Mouse (Mus musculus): ENCODE results near the gene Hs2st1. TPM values are rescaled to one million over a fixed set of nuclear protein-coding genes. Genes with fewer than 3 reads are reported as not detected.

The Hs2st1 gene
- total and polyA plus RNA-seq, 3 experiments: 13.6 to 16.1 TPM; not detected in 1

DNA sequence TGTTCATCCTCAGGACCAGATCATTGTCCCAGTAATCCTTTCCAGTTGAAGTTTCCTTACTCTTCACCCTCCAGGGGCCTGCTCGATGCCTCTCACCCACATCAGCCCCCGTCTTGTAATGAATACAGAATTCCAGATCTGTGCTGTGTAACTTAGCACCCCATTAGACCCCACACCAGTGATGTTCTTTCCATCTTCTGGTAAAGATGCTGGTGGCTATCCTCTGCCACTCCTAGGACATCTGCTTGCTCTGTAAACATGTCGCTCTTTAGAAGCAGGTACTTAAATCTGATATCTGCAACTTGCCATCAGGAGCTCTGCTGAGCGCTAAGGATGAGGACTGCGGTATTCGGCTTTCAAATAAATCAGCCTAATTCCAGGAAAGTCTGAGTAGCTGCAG, 44.3 kb upstream of the Hs2st1 start:
- Histone ChIP-seq H3K27ac (ENCODE audit: control insufficient read depth, low read depth, low read length) (no peak overlapping the region), H3K79me2 (ENCODE audit: control insufficient read depth, insufficient read depth, low read length, poor library complexity) (no peaks in the 10 kb centered on the region), H3K27me3 (ENCODE audit: control insufficient read depth in 1 of 2, insufficient read depth in 2 of 2, low read length in 2 of 2) (no peaks in the 10 kb centered on the region), H3K9ac (ENCODE audit: control insufficient read depth, low read depth, low read length, poor library complexity, severe bottlenecking) (no peak overlapping the region), H3K4me3 (ENCODE audit: control insufficient read depth in 1 of 2, insufficient read depth in 1 of 2, low read depth in 2 of 2, low read length in 2 of 2) (no peak overlapping the region), H3K36me3 (ENCODE audit: control insufficient read depth in 1 of 2, insufficient read depth in 2 of 2, low read length in 2 of 2) (peaks cover 0 to 10% of the 10 kb centered on the region in 2 experiments; a peak in 2 of 4 replicates), H3K9me3 (replicated peaks; ENCODE audit: insufficient read depth, low read length) (no peaks in the 10 kb centered on the region), H3K4me1 (ENCODE audit: control insufficient read depth in 1 of 2, insufficient read depth in 2 of 2, low read length in 2 of 2) (peaks cover 6 to 9% of the 10 kb centered on the region in 2 experiments)
- no peak for TF ChIP-seq SIN3A (IDR thresholded peaks at IDR 0.05; ENCODE audit: low read length)
- no peak for TF ChIP-seq ZKSCAN1 (IDR thresholded peaks at IDR 0.05; ENCODE audit: low read depth, low read length)
- TF ChIP-seq EP300 (IDR thresholded peaks at IDR 0.05; ENCODE audit: low read depth in 1 of 2, low read length in 2 of 2): no peak
- no peak for TF ChIP-seq RAD21 (IDR thresholded peaks at IDR 0.05; ENCODE audit: low read depth, low read length)
- TF ChIP-seq UBTF (IDR thresholded peaks at IDR 0.05; ENCODE audit: borderline replicate concordance, insufficient read depth, low read depth, low read length): no peak
- TF ChIP-seq MAZ (IDR thresholded peaks at IDR 0.05; ENCODE audit: low read depth, low read length): no peak
- TF ChIP-seq CHD2 (IDR thresholded peaks at IDR 0.05; ENCODE audit: low read length): no peak
- DNase-seq (ENCODE audit: low read depth, low spot score): no peak

DNA sequence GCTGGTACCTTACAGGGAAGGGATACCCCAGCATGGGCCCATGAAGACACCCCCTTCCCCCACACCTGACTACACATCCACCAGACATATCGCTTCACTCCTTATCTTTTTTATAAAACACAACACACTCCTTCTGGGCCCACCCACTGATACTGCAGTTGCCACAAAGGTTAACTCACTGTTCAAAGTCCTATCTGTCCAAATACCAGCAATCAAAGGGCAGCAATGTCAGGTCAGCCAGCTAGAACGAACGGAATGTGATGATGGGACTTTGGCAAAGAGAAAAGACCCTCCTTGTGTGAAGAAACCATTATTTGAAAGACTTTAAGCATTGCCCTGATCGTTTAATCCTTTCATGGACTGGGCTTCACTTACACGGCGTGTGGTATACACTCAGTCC, 42.4 kb upstream of the Hs2st1 start:
- H3K79me2 ChIP-seq (ENCODE audit: control insufficient read depth, insufficient read depth, low read length, poor library complexity): no peaks in the 10 kb centered on the region
- no peak overlapping the region for H3K9ac ChIP-seq (ENCODE audit: control insufficient read depth, low read depth, low read length, poor library complexity, severe bottlenecking)
- no peaks in the 10 kb centered on the region for H3K27me3 ChIP-seq (ENCODE audit: control insufficient read depth in 1 of 2, insufficient read depth in 2 of 2, low read length in 2 of 2)
- peaks cover 6 to 13% of the 10 kb centered on the region in 2 experiments for H3K4me1 ChIP-seq (ENCODE audit: control insufficient read depth in 1 of 2, insufficient read depth in 2 of 2, low read length in 2 of 2)
- H3K9me3 ChIP-seq (replicated peaks; ENCODE audit: insufficient read depth, low read length): no peaks in the 10 kb centered on the region
- no peak overlapping the region for H3K27ac ChIP-seq (ENCODE audit: control insufficient read depth, low read depth, low read length)
- TF ChIP-seq SMC3 (IDR thresholded peaks at IDR 0.05; ENCODE audit: low read depth, low read length) (no peak), EP300 (IDR thresholded peaks at IDR 0.05; ENCODE audit: low read depth in 1 of 2, low read length in 2 of 2) (peak in 1 of 2 experiments; percentile 41; a peak in 1 of 4 replicates)
- peaks cover 0 to 10% of the 10 kb centered on the region in 2 experiments; a peak in 2 of 4 replicates for H3K36me3 ChIP-seq (ENCODE audit: control insufficient read depth in 1 of 2, insufficient read depth in 2 of 2, low read length in 2 of 2)
- no peak overlapping the region for H3K4me3 ChIP-seq (ENCODE audit: control insufficient read depth in 1 of 2, insufficient read depth in 1 of 2, low read depth in 2 of 2, low read length in 2 of 2)
- no peak for DNase-seq (ENCODE audit: low read depth, low spot score)

DNA sequence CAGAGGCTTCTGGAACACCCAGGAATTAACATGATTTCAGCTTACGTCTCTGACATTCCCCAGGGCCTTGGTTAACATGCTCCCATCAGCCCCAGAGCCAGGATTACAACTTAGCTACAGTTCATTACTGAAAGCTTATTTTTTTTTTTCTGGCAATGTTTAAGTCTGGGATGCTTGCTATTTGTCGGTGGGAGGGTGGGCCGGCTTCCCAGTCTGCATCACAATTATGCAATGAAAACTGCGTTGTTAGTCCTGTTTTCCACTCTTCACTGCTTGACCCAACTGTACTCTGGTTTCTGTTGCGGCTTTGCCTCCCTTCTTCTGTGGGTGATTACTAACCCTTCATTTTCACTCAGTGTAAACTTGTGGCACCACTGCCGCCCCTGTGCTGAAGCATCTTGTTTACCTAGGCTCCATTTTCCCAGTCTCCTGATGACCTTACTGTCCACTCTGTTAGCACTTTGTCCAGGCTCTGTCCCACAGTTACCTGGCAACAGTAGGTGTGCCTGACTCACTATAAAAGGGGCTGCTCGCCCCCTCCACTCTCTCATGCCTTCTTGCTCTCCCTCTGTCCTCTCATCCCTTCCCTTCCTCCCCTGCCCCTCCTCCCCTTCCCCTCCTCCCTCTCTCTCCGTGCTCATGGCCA, 41.8 kb upstream of the Hs2st1 start:
- Histone ChIP-seq H3K4me3 (ENCODE audit: control insufficient read depth in 1 of 2, insufficient read depth in 1 of 2, low read depth in 2 of 2, low read length in 2 of 2) (no peak overlapping the region), H3K27me3 (ENCODE audit: control insufficient read depth in 1 of 2, insufficient read depth in 2 of 2, low read length in 2 of 2) (no peaks in the 10 kb centered on the region), H3K36me3 (ENCODE audit: control insufficient read depth in 1 of 2, insufficient read depth in 2 of 2, low read length in 2 of 2) (peaks cover 0 to 10% of the 10 kb centered on the region in 2 experiments; a peak in 2 of 4 replicates), H3K9ac (ENCODE audit: control insufficient read depth, low read depth, low read length, poor library complexity, severe bottlenecking) (no peak overlapping the region), H3K9me3 (replicated peaks; ENCODE audit: insufficient read depth, low read length) (no peaks in the 10 kb centered on the region), H3K79me2 (ENCODE audit: control insufficient read depth, insufficient read depth, low read length, poor library complexity) (no peaks in the 10 kb centered on the region), H3K4me1 (ENCODE audit: control insufficient read depth in 1 of 2, insufficient read depth in 2 of 2, low read length in 2 of 2) (peaks cover 6 to 13% of the 10 kb centered on the region in 2 experiments), H3K27ac (ENCODE audit: control insufficient read depth, low read depth, low read length) (no peak overlapping the region)
- no peak for DNase-seq (ENCODE audit: low read depth, low spot score)
- TF ChIP-seq ETS1 (IDR thresholded peaks at IDR 0.05; ENCODE audit: low read depth, low read length) (no peak), GABPA (IDR thresholded peaks at IDR 0.05; ENCODE audit: low read depth, low read length) (no peak), MEF2A (IDR thresholded peaks at IDR 0.05; ENCODE audit: extremely low read depth, insufficient replicate concordance, low read depth, low read length, poor library complexity, severe bottlenecking) (no peak), HCFC1 (IDR thresholded peaks at IDR 0.05; ENCODE audit: low read depth, low read length) (no peak), GATA1 (IDR thresholded peaks at IDR 0.05; ENCODE audit: low read depth, low read length) (no peak), USF2 (IDR thresholded peaks at IDR 0.05; ENCODE audit: borderline replicate concordance in 1 of 2, insufficient read depth in 1 of 2, low read depth in 1 of 2, low read length in 2 of 2) (no peak), POLR2A (IDR thresholded peaks at IDR 0.05; ENCODE audit: control insufficient read depth in 1 of 2, insufficient read depth in 1 of 2, low read depth in 1 of 2, low read length in 2 of 2, poor library complexity in 1 of 2) (no peak), ZMIZ1 (IDR thresholded peaks at IDR 0.05; ENCODE audit: low read depth, low read length) (no peak), ELF1 (IDR thresholded peaks at IDR 0.05; ENCODE audit: low read depth, low read length) (no peak), MAFK (IDR thresholded peaks at IDR 0.05; ENCODE audit: borderline replicate concordance, low read depth, low read length) (no peak), NRF1 (IDR thresholded peaks at IDR 0.05; ENCODE audit: insufficient read depth, low read depth, low read length, poor library complexity, severe bottlenecking) (no peak), EP300 (IDR thresholded peaks at IDR 0.05; ENCODE audit: low read depth in 1 of 2, low read length in 2 of 2) (no peak), E2F4 (IDR thresholded peaks at IDR 0.05; ENCODE audit: borderline replicate concordance, low read depth, low read length) (no peak), CHD1 (IDR thresholded peaks at IDR 0.05; ENCODE audit: low read depth, low read length) (no peak)

Measured in MEL (cell line).